Mouse (Mus musculus) E14TG2a.4 (cell line): ENCODE measurements around the gene Cdk11b.

Experiments
- CTCF ChIP-seq: conservative IDR thresholded peaks from 2 replicates; pipeline ENCODE4 v1.5.1; 2014; ENCODE audit warnings: low read length
- NANOG ChIP-seq: IDR thresholded peaks from 2 replicates; pipeline ENCODE4 v1.6.1; 2014; ENCODE audit warnings: borderline replicate concordance, low read length, mixed read lengths
- POU5F1 ChIP-seq: IDR thresholded peaks from 2 replicates; pipeline ENCODE4 v1.6.1; 2014; ENCODE audit warnings: low read length, borderline replicate concordance

DNA sequence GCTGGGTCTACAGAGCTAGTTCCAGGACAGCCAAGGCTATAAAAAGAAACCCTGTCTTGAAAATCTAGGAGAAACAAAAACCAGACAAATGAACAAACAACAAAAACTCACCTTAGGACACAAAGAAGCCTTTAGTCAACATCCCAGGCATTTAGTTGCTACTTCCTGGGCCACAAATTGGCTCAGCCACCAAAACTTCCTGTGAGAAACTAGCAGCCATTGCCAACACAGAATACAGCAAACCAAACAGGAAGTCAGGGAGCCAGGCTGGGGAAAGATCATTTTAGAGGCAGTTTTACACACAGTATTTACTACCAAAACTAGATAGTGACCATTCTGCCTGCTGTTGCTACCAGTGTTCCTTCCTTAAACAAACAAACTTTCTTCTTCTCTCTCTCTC is 42.2 kb downstream of the Cdk11b start:
- TF ChIP-seq CTCF (no peak), NANOG (no peak), POU5F1 (no peak)
